Mouse (Mus musculus) B cell, adult 2 months (primary cell): Measurements from ENCODE around the gene Abhd11.
"Not testable (repeated sequence)": the region's sequence is repeated elsewhere in the genome, so short reads cannot be mapped to it uniquely, and the experiment has no call there.

ENCODE experiments used
- DNase-seq, 2 experiments: peaks; one replicate each; pipeline ENCODE4 v3.0.0; 2022

Gene Abhd11

GRCm38 (mm10) chr5:135024665-135025224 is 15.8 kb downstream of the Abhd11 start:
- DNase-seq: peak in 1 of 2 experiments; percentile 24

GRCm38 (mm10) chr5:135025899-135026298 is 16.9 kb downstream of the Abhd11 start:
- DNase-seq: no peak

- no peak for DNase-seq
Observed at GRCm38 (mm10) chr5:135029007-135029854, 20.3 kb downstream of the Abhd11 start.

- DNase-seq: no peak
Observed at GRCm38 (mm10) chr5:135032581-135032980, 23.6 kb downstream of the Abhd11 start.

- peak; percentile 31 to 34 for DNase-seq
Observed at GRCm38 (mm10) chr5:135034593-135034992, 25.6 kb downstream of the Abhd11 start.

GRCm38 (mm10) chr5:135035608-135036359 is 26.8 kb downstream of the Abhd11 start:
- DNase-seq: no peak

GRCm38 (mm10) chr5:135037946-135038345 is 29.0 kb downstream of the Abhd11 start:
- DNase-seq: no peak

- no peak for DNase-seq
Observed at GRCm38 (mm10) chr5:135039541-135039940, 30.6 kb downstream of the Abhd11 start.

GRCm38 (mm10) chr5:135040059-135040458 is 31.1 kb downstream of the Abhd11 start:
- DNase-seq: no peak

GRCm38 (mm10) chr5:135040777-135041176 is 31.8 kb downstream of the Abhd11 start:
- DNase-seq: no peak

GRCm38 (mm10) chr5:135042105-135042788 is 33.3 kb downstream of the Abhd11 start:
- DNase-seq: no peak

- DNase-seq: no peak
Observed at GRCm38 (mm10) chr5:135044575-135044974, 35.6 kb downstream of the Abhd11 start.

GRCm38 (mm10) chr5:135048539-135048938 is 39.6 kb downstream of the Abhd11 start:
- DNase-seq: no peak

- DNase-seq: not testable (repeated sequence)
Observed at GRCm38 (mm10) chr5:135049268-135049667, 40.3 kb downstream of the Abhd11 start.

- no peak for DNase-seq
Observed at GRCm38 (mm10) chr5:135053356-135053755, 44.4 kb downstream of the Abhd11 start.
